Mouse (Mus musculus): ENCODE results near the gene Prkcsh.

DNA sequence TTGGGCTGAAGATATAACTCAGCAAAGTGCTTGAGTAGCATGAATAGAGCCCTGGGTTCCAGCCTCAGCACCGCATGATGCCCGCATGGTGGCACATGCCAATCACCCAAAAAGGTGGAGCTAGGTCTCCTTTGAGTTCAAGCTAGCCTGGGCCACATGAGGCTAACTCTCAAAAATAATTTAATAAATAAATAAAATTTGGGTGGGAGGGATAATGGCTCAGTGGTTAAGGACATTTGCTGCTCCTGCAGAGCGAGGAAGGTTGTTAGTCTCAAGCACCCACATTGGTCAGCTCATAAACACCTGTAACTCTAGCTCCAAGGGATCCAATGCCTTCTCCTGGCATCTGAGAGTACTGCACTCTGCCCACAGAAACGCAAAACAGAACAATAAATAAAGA is 973 bp upstream of the Prkcsh start:
- TF ChIP-seq ZC3H11A (IDR thresholded peaks at IDR 0.05; ENCODE audit: borderline replicate concordance, low read depth, low read length) (no peak), CHD2 (IDR thresholded peaks at IDR 0.05; ENCODE audit: low read depth, low read length) (no peak), HCFC1 (IDR thresholded peaks at IDR 0.05; ENCODE audit: borderline replicate concordance, insufficient read depth, low read length) (no peak)
